Mouse (Mus musculus): ENCODE data around the gene Podnl1.

Podnl1 gene

DNA sequence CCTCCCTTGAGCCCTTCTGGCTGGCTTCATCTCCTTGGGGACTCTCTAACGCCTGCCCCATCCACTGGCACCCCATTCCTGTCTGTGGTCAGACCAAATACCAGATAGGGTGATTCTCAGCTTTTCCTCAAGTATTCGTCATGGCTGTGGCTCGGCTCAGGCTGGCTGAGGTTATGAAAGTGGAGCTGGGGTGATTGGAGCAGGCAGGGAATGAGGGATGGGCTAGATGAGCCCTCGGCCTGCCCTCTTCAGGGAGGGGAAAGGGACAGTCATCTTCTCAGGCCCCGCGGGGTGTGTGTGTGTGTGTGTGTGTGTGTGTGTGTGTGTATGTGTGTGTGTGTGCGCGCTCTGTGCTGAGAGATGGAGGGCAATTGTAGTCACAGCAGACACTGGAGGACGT is at the start of gene Podnl1:
Gene Podnl1 (plus strand): TSS at position 334 of the 400 bp plus-strand sequence.
- no peak for DNase-seq (ENCODE audit: low spot score in 2 of 2)

DNA sequence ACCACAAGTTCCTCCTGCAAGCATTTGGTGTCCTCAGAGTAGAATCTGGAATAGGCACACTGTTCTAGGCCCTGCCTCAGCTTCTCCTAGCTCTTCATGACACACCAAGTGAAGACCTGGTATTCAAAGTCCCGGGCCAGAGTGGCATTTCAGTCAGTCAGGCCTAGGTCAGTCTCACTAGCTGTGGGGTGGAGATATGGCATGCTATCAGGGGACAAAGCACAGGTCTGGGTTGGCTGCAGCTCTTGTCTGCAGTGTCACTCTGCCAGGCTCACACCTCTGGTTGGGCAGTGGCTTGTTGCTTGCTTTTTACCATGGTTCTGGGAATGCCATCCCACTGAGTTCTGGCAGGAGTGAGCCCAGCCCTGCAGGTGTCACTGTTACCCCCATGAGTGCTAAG is 49.4 kb upstream of the Podnl1 start:
- no peak for DNase-seq (ENCODE audit: low spot score in 2 of 2)

GRCm38 (mm10) chr8:84076849-84077248 is 48.9 kb upstream of the Podnl1 start:
- DNase-seq (ENCODE audit: low spot score in 2 of 2), result no peak

- DNase-seq (ENCODE audit: low spot score in 2 of 2), result no peak
Measured at GRCm38 (mm10) chr8:84079206-84079605, 46.6 kb upstream of the Podnl1 start.

DNA sequence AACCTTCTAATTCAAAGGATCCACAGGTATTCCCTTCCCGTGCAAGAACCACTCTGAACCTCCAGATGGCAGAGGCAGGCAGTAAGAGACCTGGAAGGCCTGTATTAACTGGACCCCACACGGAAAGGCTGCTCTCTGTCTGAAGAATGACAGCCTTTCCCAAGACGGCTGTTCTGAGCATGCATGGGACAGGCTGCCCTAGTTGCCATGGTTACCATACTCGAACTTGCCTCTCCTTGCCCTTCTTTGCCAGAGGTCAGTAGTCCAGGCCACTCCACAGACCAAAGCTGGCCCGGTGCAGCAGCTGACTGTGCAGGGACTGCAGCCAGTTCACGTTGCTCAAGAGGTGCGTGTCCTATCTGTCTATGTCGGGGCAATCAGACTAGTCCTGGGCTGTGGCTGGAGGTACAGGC is 42.0 kb upstream of the Podnl1 start:
- no peak for DNase-seq (ENCODE audit: low spot score in 2 of 2)

GRCm38 (mm10) chr8:84084341-84085115 is 41.3 kb upstream of the Podnl1 start:
- DNase-seq (ENCODE audit: low spot score in 2 of 2), result no peak

DNA sequence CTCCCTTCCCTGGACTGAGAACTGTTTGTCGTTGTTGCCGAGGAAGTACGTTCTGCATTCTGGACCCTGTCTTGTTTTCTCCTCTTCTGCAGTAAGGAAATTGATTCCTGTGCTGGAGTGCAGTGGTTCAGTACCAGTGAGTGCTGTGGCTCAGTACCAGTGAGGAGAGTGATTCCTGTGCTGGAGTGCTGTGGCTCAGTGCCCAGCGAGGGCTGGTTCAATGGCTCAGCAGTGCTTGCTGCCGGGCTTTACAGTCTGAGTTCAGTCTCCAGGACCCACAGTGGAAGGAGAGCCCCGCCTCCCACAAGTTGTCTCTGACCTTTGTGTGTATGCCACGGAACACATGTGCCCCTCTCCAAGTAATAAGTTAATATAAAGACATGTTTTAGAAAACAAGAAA is 38.6 kb upstream of the Podnl1 start:
- DNase-seq (ENCODE audit: low spot score in 2 of 2), result no peak

DNA sequence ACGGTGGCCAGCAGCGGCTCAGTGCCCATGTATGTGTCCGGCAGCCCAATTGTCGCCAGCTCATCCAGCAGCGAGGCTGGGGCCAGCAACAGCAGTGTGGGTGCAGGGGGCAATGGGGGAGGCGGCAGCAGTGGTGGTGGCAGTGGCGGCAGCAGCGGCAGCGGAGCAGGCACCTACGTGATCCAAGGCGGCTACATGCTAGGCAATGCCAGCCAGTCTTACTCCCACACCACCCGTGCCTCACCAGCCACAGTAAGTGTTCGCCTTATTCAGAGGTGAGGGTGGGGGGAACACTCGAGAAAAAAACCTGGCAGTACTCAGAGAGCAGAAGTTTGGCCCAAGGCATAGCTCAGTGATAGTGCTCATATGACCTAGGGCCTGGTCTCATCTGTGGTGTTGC is 38.0 kb upstream of the Podnl1 start:
- no peak for DNase-seq (ENCODE audit: low spot score in 2 of 2)

DNA sequence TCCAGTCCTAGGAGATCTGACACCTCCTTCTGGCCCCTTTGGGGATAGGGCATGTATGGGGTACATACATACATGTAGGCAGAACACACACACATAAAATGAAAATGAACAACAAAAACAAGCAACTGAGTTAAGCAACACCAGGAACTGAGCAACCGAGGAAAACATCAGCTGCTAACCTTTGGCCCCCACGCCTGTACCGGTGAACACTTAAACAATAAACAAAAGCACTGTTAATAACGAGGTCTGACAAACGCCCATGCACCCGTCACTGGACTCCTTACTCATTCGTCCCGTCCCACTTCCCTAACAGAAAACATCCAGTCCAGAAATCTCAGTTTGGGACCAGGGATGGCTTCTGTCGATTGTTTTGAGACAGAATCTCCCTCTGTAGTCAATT is 36.5 kb upstream of the Podnl1 start:
- DNase-seq (ENCODE audit: low spot score in 2 of 2), result no peak

DNA sequence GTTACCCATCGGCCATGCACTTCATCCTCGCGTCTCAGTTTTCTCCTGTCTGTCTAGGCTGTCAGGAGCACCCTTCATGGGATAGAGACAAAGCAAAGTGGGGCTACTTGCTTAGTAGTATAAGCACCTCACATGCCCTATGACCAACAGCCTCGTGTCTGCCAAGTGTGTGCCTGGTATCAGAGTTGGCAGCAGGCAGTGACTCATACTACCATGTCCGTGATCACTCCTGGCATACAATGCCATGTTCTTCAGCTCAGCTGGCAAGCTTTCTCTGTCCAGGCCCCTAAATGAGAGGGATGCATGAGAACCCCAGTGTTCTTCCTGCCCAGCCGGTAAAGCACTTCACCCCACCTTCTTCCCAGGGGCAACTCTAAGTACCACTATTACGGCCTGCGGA is 35.2 kb upstream of the Podnl1 start:
- no peak for DNase-seq (ENCODE audit: low spot score in 2 of 2)

GRCm38 (mm10) chr8:84096061-84096460 is 29.7 kb upstream of the Podnl1 start:
- no peak for DNase-seq (ENCODE audit: low spot score in 2 of 2)

- DNase-seq (ENCODE audit: low spot score in 2 of 2), result no peak
Measured at GRCm38 (mm10) chr8:84098376-84098775, 27.4 kb upstream of the Podnl1 start.

DNA sequence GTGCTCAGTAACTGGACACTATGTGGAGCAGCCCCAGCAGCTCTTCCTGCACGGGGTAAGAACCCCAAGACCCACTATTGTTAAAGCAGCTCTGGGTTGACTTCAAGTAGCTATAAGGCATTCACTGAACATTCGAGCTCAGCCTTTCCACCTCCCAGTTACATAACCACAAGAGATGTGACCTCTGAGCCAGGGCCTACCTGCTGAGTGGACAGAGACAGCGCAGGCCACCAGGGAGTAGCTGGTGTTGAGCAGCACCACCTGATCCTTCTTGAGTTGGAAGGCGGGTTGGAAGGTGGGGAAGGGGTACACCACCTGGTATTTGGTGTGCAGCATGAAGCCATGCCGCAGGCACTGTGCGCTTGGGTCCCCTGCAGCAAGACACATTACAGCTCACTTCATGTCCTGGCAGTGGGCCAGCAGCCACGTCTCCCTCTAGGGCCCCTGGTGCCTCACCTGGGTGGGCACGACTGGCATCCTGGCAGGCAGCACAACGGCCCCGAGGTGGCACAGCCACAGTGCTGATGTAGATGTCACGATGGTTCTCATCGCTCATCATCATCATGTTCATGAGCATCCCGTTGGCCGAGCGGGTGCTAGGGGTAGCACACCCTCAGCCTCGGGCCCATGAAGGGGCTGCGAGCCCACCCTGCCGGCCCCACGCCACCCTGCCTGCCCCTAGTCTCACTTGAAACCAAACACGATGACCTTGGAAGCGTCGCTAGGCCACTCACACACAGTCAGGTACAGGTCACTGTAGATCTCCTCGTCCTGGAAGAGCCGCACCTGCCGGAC is 24.1 kb upstream of the Podnl1 start:
- no peak for DNase-seq (ENCODE audit: low spot score in 2 of 2)

DNA sequence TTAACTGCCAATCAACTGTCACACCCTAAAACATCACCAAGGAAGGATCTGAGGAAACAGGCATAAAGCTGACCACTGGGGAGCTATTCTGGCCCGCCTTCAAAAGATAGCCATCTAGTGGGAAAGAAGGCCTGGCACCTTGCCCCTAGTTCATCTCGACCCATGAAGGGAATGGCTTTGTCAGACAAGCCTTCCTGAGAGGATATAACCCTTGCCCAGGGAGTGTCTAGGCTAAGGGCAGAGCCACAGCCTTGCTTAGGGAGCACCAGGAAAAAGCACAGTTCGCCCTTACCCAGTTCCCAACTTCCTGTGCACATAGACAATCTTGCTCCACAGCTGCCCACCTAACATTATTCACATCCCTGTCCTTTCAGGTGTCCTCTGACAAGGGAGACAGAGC is 22.2 kb upstream of the Podnl1 start:
- no peak for DNase-seq (ENCODE audit: low spot score in 2 of 2)

GRCm38 (mm10) chr8:84104221-84104620 is 21.6 kb upstream of the Podnl1 start:
- peak; percentile 59 to 67 for DNase-seq (ENCODE audit: low spot score in 2 of 2)

DNA sequence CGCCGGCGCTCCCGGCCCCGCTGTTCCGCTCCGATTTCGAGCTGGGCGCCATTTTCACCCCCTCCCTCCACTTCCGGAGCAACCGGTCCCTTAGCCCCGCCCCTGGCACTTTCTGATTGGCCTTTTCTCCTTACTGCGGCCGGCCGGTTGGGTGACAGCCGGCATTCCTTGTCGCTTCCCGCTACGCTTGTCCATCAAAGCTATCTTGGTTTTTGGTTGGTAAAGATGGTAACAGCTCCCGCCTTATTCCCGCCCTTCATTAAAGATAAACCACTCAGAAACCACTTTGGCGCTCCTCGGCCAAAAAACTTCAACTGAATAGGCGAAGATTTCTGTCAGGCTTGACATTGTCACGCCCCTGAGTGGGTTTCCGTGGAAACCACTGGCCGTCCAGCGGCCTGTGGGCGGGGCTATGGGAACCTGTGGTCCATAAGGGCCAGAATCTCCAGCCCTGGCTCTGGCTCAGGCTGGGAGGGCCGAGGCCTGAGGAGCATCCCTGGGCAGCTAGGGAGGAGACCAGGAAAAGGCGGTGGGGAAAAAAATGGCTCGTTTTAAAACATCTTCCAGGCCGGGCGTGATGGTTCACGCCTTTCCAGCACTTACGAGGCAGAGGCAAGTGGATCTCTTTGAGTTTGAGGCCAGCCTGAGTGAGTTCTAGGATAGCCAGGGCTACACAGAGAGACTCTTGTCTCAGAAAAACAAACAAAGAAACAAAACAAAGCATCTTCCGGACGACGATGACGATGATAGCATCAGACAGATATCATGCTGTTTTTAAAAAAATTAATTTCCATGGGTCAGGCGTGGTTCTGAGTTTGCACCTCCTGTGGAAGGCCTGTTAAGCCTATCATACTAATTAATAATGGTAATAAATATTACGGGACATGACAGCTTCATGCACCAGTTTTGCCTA is 20.8 kb upstream of the Podnl1 start, which contains the start of gene Dcaf15:
Gene Dcaf15 (minus strand): TSS at position 72 of the 913 bp plus-strand sequence.
- peak; percentile 97 to 98 for DNase-seq (ENCODE audit: low spot score in 2 of 2)

DNA sequence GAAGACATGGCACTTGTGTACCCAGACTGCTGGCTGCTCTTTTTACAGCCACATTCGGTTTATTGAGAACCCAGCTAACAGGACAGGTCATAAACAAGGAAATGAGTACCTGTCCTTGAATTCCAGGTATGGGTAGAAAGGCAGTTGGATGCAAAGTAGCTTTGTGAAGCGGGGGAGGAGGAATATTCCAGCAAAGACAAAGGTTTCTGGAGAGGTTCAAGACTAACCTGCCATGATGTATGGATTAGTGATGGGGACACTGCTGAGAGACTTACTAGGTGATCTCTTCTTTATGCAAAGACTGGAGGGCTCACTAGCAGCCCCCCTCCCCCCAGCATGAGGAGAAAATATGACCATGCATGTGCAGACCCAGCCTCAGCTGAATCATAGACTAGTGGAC is 20.1 kb upstream of the Podnl1 start:
- DNase-seq (ENCODE audit: low spot score in 2 of 2), result no peak

DNA sequence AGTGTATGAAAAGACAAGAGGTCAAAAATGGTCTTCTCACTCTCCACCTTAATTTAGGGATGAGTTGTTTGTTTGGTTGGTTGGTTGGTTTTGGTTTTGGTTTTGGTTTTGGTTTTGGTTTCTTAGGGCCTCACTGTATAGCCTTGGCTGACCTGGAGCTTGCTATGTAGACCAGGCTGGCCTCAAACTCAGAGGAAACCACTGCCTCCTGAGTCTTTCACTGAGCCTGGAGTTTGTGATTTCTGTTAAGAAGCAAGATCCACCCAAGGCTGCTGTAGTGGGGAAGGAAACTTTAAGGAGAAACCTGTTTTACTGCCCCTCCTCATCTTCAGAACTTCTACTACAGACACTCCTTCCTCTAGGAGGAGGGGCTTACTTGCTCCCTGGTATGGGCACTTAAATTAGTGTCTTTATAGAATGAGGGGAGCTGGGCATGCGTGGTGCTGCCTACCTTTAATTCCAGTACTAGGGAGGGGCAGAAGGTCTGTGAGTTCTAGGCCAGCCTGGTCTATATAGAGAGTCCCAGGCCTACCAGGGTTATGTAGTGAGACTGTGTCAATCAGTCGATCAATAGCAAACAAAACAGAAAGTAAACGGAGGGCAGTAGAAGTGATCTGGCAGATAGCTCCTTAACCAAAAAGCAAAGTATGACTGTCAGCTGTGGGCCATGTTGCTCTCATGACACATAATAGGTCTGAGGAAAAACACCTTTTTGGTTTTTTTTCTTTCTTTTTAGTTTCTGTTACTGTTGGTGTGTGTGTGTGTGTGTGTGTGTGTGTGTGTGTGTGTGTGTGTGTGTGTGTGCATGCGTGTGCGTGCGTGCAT is 19.4 kb upstream of the Podnl1 start:
- no peak for DNase-seq (ENCODE audit: low spot score in 2 of 2)

DNA sequence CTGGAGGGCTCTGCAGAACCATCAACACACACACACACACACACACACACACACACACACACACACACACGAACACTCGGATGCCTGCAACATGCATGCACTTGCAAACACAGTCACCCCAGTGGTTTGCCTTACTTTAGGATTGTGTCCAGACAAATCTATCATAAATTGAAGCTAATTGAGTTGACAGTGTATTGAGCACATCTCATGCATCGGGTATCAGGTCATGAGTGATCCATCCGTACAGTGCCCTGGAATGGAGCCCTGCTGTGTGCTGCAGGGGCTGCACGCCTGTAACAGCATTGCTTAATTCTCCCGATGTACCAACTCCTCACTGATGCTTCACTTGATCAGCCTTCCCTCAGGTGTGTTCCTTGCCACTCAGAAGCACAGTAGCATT is 10.1 kb upstream of the Podnl1 start:
- DNase-seq (ENCODE audit: low spot score in 2 of 2), result no peak

DNA sequence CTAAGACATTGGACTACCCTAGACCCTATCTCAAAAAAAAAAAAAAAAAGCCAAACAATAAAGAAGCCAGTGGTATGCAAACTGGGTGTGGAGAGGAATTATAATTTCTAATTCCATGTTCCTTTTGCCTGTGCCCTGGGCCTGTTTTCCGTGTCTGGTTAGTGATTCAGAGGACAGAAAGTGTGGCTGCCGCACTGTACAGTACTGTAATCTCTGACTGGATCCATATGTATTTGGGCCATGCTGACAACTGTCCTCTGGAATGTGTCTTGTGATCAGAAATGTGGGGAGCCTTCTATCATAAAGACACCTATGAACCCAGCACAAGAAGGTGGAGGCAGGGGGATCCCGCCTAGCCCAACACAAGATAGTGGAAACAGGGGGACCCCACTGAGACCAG is 3.6 kb upstream of the Podnl1 start:
- DNase-seq (ENCODE audit: low spot score in 2 of 2), result no peak

GRCm38 (mm10) chr8:84126742-84127141 is 953 bp downstream of the Podnl1 start:
- no peak for DNase-seq (ENCODE audit: low spot score in 2 of 2)

All from natural killer cell, adult 2 months (primary cell).